Comparison of ENCODE assay signal across 11 mouse cellular contexts in the genomic region with DNA sequence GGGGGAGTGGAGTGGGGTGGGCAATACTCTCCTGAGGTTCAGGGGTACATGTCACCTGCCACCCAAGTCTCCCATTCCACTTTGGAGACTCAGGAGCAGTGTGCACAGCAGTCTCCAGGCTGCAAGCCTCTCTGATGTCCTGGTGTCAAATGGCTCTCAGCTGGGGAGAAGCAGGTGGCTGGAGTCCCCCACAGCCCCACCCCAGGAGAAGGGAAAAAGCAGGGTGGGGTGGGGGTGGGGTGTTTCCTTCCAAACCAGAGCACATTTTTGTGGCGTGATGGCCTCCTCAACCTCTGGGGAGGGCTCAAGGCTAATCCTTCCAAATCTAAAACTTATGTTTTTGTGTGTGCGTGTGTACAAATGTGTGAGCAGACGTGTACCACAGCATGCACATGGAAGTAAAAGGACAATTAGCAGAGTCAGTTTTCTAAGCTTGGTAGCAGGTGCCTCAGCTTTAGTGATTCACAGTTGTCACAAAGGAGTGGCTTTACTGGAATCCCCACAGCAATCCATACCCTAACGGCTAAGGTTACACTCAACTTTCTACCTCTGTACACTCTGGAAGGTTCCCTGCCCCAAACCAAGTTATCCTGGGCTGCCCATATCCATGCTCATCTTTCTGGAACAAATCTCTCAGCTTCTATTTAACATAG.
DNase-seq lines count a peak whose midpoint lies in the region; ATAC-seq and TF ChIP-seq lines count a peak whose summit lies in the region.
"Had no signal": no experiment of that assay in that cellular context is flagged by ENCODE, and none has a peak within 500 bp of the region (broad histone marks: within the 10 kb centered on the region; RNA-seq: fewer than 3 reads in every experiment).

No protein-coding gene starts in this region.

- TF ChIP-seq CTCF in forebrain, postnatal 0 days (IDR thresholded peaks at IDR 0.05; ENCODE audit: low read depth) = no peak
- no peak for TF ChIP-seq CTCF in left cerebral cortex, adult 2 months (IDR thresholded peaks at IDR 0.05)

- H3K27me3 ChIP-seq in forebrain, embryonic 10.5 days (ENCODE audit: poor library complexity, severe bottlenecking) = no peaks in the 10 kb centered on the region
- H3K27me3 ChIP-seq in forebrain, postnatal 0 days (ENCODE audit: insufficient read depth, low read length) = no peaks in the 10 kb centered on the region
- no peaks in the 10 kb centered on the region for H3K27me3 ChIP-seq in hindbrain, embryonic 14.5 days (ENCODE audit: control insufficient read depth, insufficient read depth, low read length)
- H3K27me3 ChIP-seq in myocyte (ENCODE audit: control insufficient read depth, insufficient read depth, insufficient read length) = no peaks in the 10 kb centered on the region

- peaks cover 25% of the 10 kb centered on the region for H3K36me3 ChIP-seq in forebrain, embryonic 10.5 days (replicated peaks)
- H3K36me3 ChIP-seq in forebrain, postnatal 0 days (ENCODE audit: insufficient read depth) = no peaks in the 10 kb centered on the region
- no peaks in the 10 kb centered on the region for H3K36me3 ChIP-seq in hindbrain, embryonic 14.5 days (replicated peaks; ENCODE audit: control insufficient read depth, insufficient read depth)
- H3K36me3 ChIP-seq in myocyte (ENCODE audit: control insufficient read depth, insufficient read depth) = no peaks in the 10 kb centered on the region

- H3ac ChIP-seq in myocyte (ENCODE audit: control insufficient read depth, insufficient read length) = no peak overlapping the region

- no peak overlapping the region for H3K9ac ChIP-seq in forebrain, postnatal 0 days
- no peak overlapping the region for H3K9ac ChIP-seq in hindbrain, embryonic 14.5 days
- H3K9ac ChIP-seq: liver, embryonic 14.5 days had no signal

- intact Hi-C loops in left cerebral cortex, adult 2 months (cut with DNase I) = no loop called here
- intact Hi-C loops in left cerebral cortex, postnatal 14 days (cut with DNase I) = no loop called here

- ATAC-seq in forebrain, postnatal 0 days = no peak
- no peak for ATAC-seq in hindbrain, embryonic 14.5 days (ENCODE audit: low FRiP score)
- no peak for ATAC-seq in cerebellum, adult (ENCODE audit: insufficient number of reproducible peaks, low FRiP score, low TSS enrichment)

- WGBS in forebrain, embryonic 10.5 days = 63% methylated on average over 4 of the region's 4 CpGs
- 60% methylated on average over 4 of the region's 4 CpGs for WGBS in forebrain, postnatal 0 days
- WGBS in hindbrain, embryonic 14.5 days = 58% methylated on average over 4 of the region's 4 CpGs

- no peak overlapping the region for H3K4me3 ChIP-seq in forebrain, embryonic 10.5 days
- H3K4me3 ChIP-seq in forebrain, postnatal 0 days (ENCODE audit: low read depth, low read length) = no peak overlapping the region
- no peak overlapping the region for H3K4me3 ChIP-seq in left cerebral cortex, adult 2 months
- H3K4me3 ChIP-seq in hindbrain, embryonic 14.5 days (replicated peaks; ENCODE audit: low read length) = no peak overlapping the region
- H3K4me3 ChIP-seq in myocyte = no peak overlapping the region

- no peak for DNase-seq in forebrain, embryonic 10.5 days (ENCODE audit: extremely low spot score, low spot score)
- DNase-seq in forebrain, postnatal 0 days = no peak
- no peak for DNase-seq in left cerebral cortex, adult 2 months (ENCODE audit: extremely low spot score in 1 of 2, low spot score in 2 of 2)
- DNase-seq in left cerebral cortex, adult 9 months (ENCODE audit: low spot score in 2 of 2) = no peak
- no peak for DNase-seq in hindbrain, embryonic 14.5 days (ENCODE audit: low spot score)
- DNase-seq in left cerebral cortex, postnatal 14 days (ENCODE audit: low spot score in 2 of 2) = no peak
- DNase-seq: cerebellum, postnatal 14 days; thymus, adult 2 months had no signal

- H3K4me1 ChIP-seq in forebrain, embryonic 10.5 days = peaks cover 98% of the 10 kb centered on the region
- no peaks in the 10 kb centered on the region for H3K4me1 ChIP-seq in forebrain, postnatal 0 days (ENCODE audit: insufficient read depth)
- peaks cover 79% of the 10 kb centered on the region for H3K4me1 ChIP-seq in hindbrain, embryonic 14.5 days (replicated peaks; ENCODE audit: control insufficient read depth, insufficient read depth, low read length)

- H3K9me3 ChIP-seq in forebrain, embryonic 10.5 days = no peaks in the 10 kb centered on the region
- H3K9me3 ChIP-seq in forebrain, postnatal 0 days (ENCODE audit: low read length) = no peaks in the 10 kb centered on the region
- H3K9me3 ChIP-seq in hindbrain, embryonic 14.5 days (ENCODE audit: control insufficient read depth, low read length) = no peaks in the 10 kb centered on the region

- H3K79me2 ChIP-seq in myocyte (ENCODE audit: control insufficient read depth, insufficient read depth) = peaks cover 31% of the 10 kb centered on the region

- peak; percentile 16 for TF ChIP-seq POLR2A in myocyte (IDR thresholded peaks at IDR 0.05; ENCODE audit: insufficient read length, low read depth)

- no peak overlapping the region for H3K4me2 ChIP-seq in forebrain, postnatal 0 days (ENCODE audit: low read depth)
- H3K4me2 ChIP-seq in hindbrain, embryonic 14.5 days (replicated peaks) = no peak overlapping the region
- H3K4me2 ChIP-seq in myocyte (ENCODE audit: low read depth) = peak overlapping the region; percentile 7

- peak overlapping the region; percentile 71 for H3K27ac ChIP-seq in forebrain, embryonic 10.5 days
- H3K27ac ChIP-seq in forebrain, postnatal 0 days (ENCODE audit: low read depth, low read length) = no peak overlapping the region
- peak overlapping the region; percentile 21; the same call in 1 of the 2 replicates for H3K27ac ChIP-seq in left cerebral cortex, adult 2 months
- H3K27ac ChIP-seq in hindbrain, embryonic 14.5 days = peak overlapping the region; percentile 28; the same call in 1 of the 2 replicates
- H3K27ac ChIP-seq: liver, embryonic 14.5 days had no signal

TF ChIP-seq in myocyte, 11 proteins besides CTCF, POLR2A, EP300 and RAD21:
- peak; percentile 54 for TF ChIP-seq TCF3 (IDR thresholded peaks at IDR 0.05; ENCODE audit: insufficient read length, low read depth)
- TF ChIP-seq USF1 (IDR thresholded peaks at IDR 0.05; ENCODE audit: low read depth) = no peak
- TF ChIP-seq MYOD1 (IDR thresholded peaks at IDR 0.05; ENCODE audit: control insufficient read depth in 1 of 3, insufficient read length in 2 of 3, low read depth in 2 of 3) = peak; percentile 2 to 83 (median 81)
- TF ChIP-seq MYOG (IDR thresholded peaks at IDR 0.05; ENCODE audit: control insufficient read depth in 1 of 3, insufficient read depth in 1 of 3, insufficient read length in 2 of 3, low read depth in 2 of 3) = peak; percentile 41 to 89 (median 59)
- peak; percentile 69 for TF ChIP-seq TCF12 (IDR thresholded peaks at IDR 0.05; ENCODE audit: insufficient read depth, poor library complexity, severe bottlenecking)
- no peak for TF ChIP-seq E2F4 (IDR thresholded peaks at IDR 0.05; ENCODE audit: insufficient read depth)
- TF ChIP-seq SRF (IDR thresholded peaks at IDR 0.05; ENCODE audit: control insufficient read depth, insufficient read length, low read depth) = no peak
